Mouse (Mus musculus) adrenal gland, adult (tissue): Measurements from ENCODE around the gene Supt5.

ENCODE experiments used
- DNase-seq, 2 experiments: peaks; one replicate each; pipeline ENCODE4 v3.0.0; 2022 to 2023; ENCODE audit warnings: low spot score in 1 of 2; ENCODE audit not compliant: inconsistent age in 2 of 2

The Supt5 gene

GRCm38 (mm10) chr7:28306216-28306615 is 32.3 kb downstream of the Supt5 start:
- no peak for DNase-seq

- no peak for DNase-seq
These were observed 32.9 kb downstream of the Supt5 start for GRCm38 (mm10) chr7:28305641-28306040.

GRCm38 (mm10) chr7:28301616-28302433 is 36.7 kb downstream of the Supt5 start, which contains the start of gene Dll3:
Gene Dll3 (minus strand): TSS chr7:28302238.
- DNase-seq = peak; percentile 42 to 71

- DNase-seq = peak; percentile 44 to 78
These were observed 39.5 kb downstream of the Supt5 start for GRCm38 (mm10) chr7:28298837-28299625.

- peak; percentile 72 to 79 for DNase-seq
These were observed 44.1 kb downstream of the Supt5 start for GRCm38 (mm10) chr7:28294481-28294880.

GRCm38 (mm10) chr7:28290638-28291590 is 47.6 kb downstream of the Supt5 start, which contains the start of gene Selenov:
Gene Selenov (minus strand): TSS chr7:28291186.
- peak; percentile 42 to 68 for DNase-seq

GRCm38 (mm10) chr7:28290165-28290564 is 48.4 kb downstream of the Supt5 start:
- no peak for DNase-seq

GRCm38 (mm10) chr7:28280630-28281029 is 57.9 kb downstream of the Supt5 start:
- DNase-seq = no peak

- DNase-seq = no peak
These were observed 60.3 kb downstream of the Supt5 start for GRCm38 (mm10) chr7:28278279-28278652.

GRCm38 (mm10) chr7:28277615-28278278 is 60.8 kb downstream of the Supt5 start, which contains the start of gene Eid2b:
Gene Eid2b (plus strand): TSS chr7:28277739.
- peak; percentile 96 to 99 for DNase-seq

- DNase-seq = no peak
These were observed 61.3 kb downstream of the Supt5 start for GRCm38 (mm10) chr7:28277237-28277614.

GRCm38 (mm10) chr7:28271761-28272160 is 66.8 kb downstream of the Supt5 start:
- DNase-seq = no peak

GRCm38 (mm10) chr7:28269355-28269754 is 69.2 kb downstream of the Supt5 start:
- no peak for DNase-seq

- DNase-seq = no peak
These were observed 70.0 kb downstream of the Supt5 start for GRCm38 (mm10) chr7:28268576-28268975.

GRCm38 (mm10) chr7:28268042-28268531 is 70.5 kb downstream of the Supt5 start:
- DNase-seq = peak; percentile 75 to 93

- DNase-seq = peak in 1 of 2 experiments; percentile 89
These were observed 71.2 kb downstream of the Supt5 start, which contains the start of gene Eid2 for GRCm38 (mm10) chr7:28267129-28268041. Gene Eid2 (plus strand): TSS chr7:28267881.

- no peak for DNase-seq
These were observed 73.2 kb downstream of the Supt5 start for GRCm38 (mm10) chr7:28265391-28265790.
